Mouse (Mus musculus): ENCODE results near the gene Vwc2l.

DNA sequence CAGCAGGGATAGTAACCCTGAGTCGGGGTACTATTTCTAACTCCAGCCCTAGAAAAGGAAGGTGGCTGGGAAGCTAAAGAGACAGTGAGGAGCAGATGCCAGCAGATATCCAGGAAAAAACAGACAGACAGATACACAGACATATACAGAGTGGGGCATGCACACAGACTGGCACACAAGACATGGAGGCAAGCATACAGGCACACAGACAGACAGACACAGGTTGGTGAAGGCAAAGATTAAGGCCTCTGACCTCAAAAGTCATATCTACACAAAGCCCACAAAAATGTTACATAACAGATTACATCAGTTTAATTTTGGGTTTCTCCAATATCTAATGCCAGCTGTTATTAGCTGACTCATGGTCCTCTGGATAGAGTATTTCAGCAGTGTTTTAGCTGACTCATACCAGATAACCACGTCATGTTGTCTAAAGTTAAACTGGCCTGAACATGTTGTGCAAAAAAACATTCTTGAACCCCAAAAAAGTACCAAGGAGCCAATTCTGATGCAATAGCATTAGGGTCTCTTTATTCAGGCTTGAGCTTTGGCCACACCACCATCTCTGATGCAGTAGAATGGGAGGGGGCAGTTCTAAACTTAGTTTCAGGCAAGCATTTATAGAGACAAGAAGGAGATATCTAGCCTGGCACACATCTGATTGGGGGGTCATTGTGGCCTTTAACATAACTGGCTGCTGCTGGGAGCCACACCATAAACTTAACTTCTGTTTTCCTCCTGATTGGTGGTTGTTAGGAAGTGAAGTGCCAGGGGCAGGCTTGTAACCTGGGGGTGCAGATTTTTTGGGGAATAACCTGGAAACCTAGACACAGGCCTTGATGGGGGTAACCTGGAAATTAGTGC, 192.9 kb downstream of the Vwc2l start:
- TF ChIP-seq GATA1 (IDR thresholded peaks at IDR 0.05; ENCODE audit: borderline replicate concordance, low read length), result no peak
- no peak for TF ChIP-seq FLI1 (IDR thresholded peaks at IDR 0.05; ENCODE audit: low read length)

Data from megakaryocyte, embryonic 14.5 days (primary cell).